Mouse (Mus musculus) kidney, adult 18-20 months (tissue): Measurements from ENCODE around the gene Gm10334.
"Not testable (repeated sequence)": the region's sequence is repeated elsewhere in the genome, so short reads cannot be mapped to it uniquely, and the experiment has no call there.

ENCODE experiments used
- DNase-seq: peaks from one replicate; pipeline ENCODE4 v3.0.0; 2021

Gm10334 gene

GRCm38 (mm10) chr6:41446045-41446444 lies at the start of gene Gm10334:
Gene Gm10334 (minus strand): TSS chr6:41446145.
- not testable (repeated sequence) for DNase-seq

DNA sequence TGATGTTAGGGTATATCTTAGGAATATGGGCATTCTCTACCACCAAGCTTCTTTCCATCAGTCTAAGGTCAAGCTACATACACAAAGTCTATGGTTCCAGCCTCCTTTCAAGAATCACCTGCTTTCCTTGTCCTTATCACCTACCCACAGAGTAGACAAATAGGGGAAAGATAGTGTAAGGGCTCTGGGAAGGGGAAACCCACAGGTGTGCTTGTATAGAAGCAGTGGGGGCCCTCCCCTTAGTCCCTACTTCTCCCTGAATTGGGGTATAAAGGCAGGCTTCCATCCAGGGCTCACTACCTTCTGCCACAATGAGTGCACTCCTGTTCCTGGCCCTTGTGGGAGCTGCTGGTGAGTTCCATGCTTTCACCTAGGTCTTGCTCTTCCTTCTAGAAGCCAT lies 12.7 kb upstream of the Gm10334 start, which contains the start of gene Prss1:
Prss1 (plus strand) TSS at position 301 of the 400 bp plus-strand sequence.
- not testable (repeated sequence) for DNase-seq

DNA sequence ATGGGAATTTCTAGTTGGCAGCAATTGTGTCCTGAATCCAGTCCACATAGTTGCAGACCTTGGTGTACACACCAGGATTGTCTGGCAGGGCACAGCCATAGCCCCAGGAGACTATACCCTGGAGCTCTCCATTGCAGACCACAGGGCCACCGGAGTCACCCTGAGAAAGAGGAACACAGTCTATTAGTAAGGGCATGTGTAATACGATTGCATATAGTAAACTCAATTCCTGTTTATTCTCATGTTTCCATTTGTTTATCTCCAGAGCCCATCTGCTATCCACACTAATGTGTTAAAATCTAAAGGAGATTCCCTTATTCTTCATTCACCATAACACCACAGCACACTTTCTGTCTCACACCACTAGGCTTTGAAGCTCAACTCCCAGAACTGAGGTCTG lies 3.7 kb downstream of the Gm10334 start:
- DNase-seq = not testable (repeated sequence)
